In the genomic region with DNA sequence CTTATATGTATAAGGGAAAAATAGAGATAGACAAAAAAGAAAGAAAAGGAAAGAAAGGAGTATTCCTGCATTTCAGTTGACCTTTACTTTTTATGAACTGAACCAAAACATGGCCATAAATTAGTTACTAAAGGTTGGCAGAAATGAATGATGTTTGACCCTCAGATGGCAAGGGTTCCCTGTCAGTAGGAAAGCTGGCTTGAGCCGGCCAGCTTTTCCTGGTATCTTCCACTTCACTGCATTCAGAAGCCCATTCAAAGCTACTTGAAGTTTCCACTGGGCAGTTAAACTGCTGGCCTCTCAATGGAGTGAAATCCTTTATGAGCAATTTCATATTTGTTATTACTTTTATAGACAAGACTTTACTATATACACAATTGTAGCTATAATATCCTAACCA, we compare ENCODE assay signal across 23 mouse cellular contexts.
A peak's percentile ranks its signal among the peaks of the same experiment; 100 is the strongest.
DNase-seq lines count a peak whose midpoint lies in the region; ATAC-seq and TF ChIP-seq lines count a peak whose summit lies in the region.
"Had no signal": no experiment of that assay in that cellular context is flagged by ENCODE, and none has a peak within 500 bp of the region (broad histone marks: within the 10 kb centered on the region; RNA-seq: fewer than 3 reads in every experiment).

No protein-coding gene starts in this region.

- 26% methylated on average over 1 of the region's 1 CpGs for WGBS in kidney, adult 2 months
- 52% methylated on average over 1 of the region's 1 CpGs for WGBS in kidney, embryonic 16.5 days
- whole genome bisulfite sequencing in forebrain, embryonic 14.5 days, result 70% methylated on average over 1 of the region's 1 CpGs
- 83% methylated on average over 1 of the region's 1 CpGs for whole genome bisulfite sequencing in hindbrain, embryonic 14.5 days

- no peaks in the 10 kb centered on the region; the same call in 1 of the 2 replicates for H3K4me1 ChIP-seq in kidney, adult 2 months (ENCODE audit: control insufficient read depth, insufficient read depth, low read length)
- H3K4me1 ChIP-seq in kidney, embryonic 16.5 days (ENCODE audit: insufficient read depth, low read length), result no peaks in the 10 kb centered on the region
- H3K4me1 ChIP-seq in forebrain, embryonic 14.5 days (ENCODE audit: control insufficient read depth, insufficient read depth, low read length), result no peaks in the 10 kb centered on the region
- no peaks in the 10 kb centered on the region for H3K4me1 ChIP-seq in hindbrain, embryonic 14.5 days (replicated peaks; ENCODE audit: control insufficient read depth, insufficient read depth, low read length)
- H3K4me1 ChIP-seq: embryonic facial prominence, embryonic 12.5 days; embryonic facial prominence, embryonic 15.5 days; forebrain, embryonic 15.5 days; heart, embryonic 10.5 days; heart, embryonic 13.5 days; hindbrain, embryonic 15.5 days had no signal

- H3K9me3 ChIP-seq in kidney, embryonic 16.5 days (ENCODE audit: low read length), result no peaks in the 10 kb centered on the region
- no peaks in the 10 kb centered on the region for H3K9me3 ChIP-seq in forebrain, embryonic 14.5 days (replicated peaks; ENCODE audit: control insufficient read depth, low read length)
- no peaks in the 10 kb centered on the region for H3K9me3 ChIP-seq in hindbrain, embryonic 14.5 days (ENCODE audit: control insufficient read depth, low read length)
- H3K9me3 ChIP-seq: embryonic facial prominence, embryonic 12.5 days; embryonic facial prominence, embryonic 15.5 days; forebrain, embryonic 15.5 days; heart, embryonic 10.5 days; heart, embryonic 13.5 days; hindbrain, embryonic 15.5 days had no signal

- no peak for TF ChIP-seq CTCF in kidney, adult 2 months (conservative IDR thresholded peaks at IDR 0.05; ENCODE audit: insufficient read depth, insufficient read length, low read depth, low read length)

- no peak overlapping the region for H3K27ac ChIP-seq in kidney, adult 2 months (ENCODE audit: insufficient read depth, low read depth, low read length)
- no peak overlapping the region for H3K27ac ChIP-seq in kidney, embryonic 16.5 days (ENCODE audit: low read length)
- H3K27ac ChIP-seq in forebrain, embryonic 14.5 days (ENCODE audit: low read depth, low read length), result no peak overlapping the region
- no peak overlapping the region for H3K27ac ChIP-seq in hindbrain, embryonic 14.5 days
- H3K27ac ChIP-seq: embryonic facial prominence, embryonic 12.5 days; embryonic facial prominence, embryonic 15.5 days; forebrain, embryonic 15.5 days; heart, embryonic 10.5 days; heart, embryonic 13.5 days; hindbrain, embryonic 15.5 days had no signal

- ATAC-seq in kidney, embryonic 16.5 days (ENCODE audit: low FRiP score, low TSS enrichment), result no peak
- no peak for ATAC-seq in forebrain, embryonic 14.5 days
- no peak for ATAC-seq in hindbrain, embryonic 14.5 days (ENCODE audit: low FRiP score)
- ATAC-seq: CD4-positive, CD25-positive, alpha-beta regulatory T cell, adult 4 months; forebrain, embryonic 15.5 days had no signal

- no peak overlapping the region for H3K4me2 ChIP-seq in kidney, embryonic 16.5 days (replicated peaks; ENCODE audit: low read depth, low read length)
- no peak overlapping the region for H3K4me2 ChIP-seq in forebrain, embryonic 14.5 days (ENCODE audit: low read length)
- no peak overlapping the region for H3K4me2 ChIP-seq in hindbrain, embryonic 14.5 days (replicated peaks)
- H3K4me2 ChIP-seq: embryonic facial prominence, embryonic 12.5 days; embryonic facial prominence, embryonic 15.5 days; forebrain, embryonic 15.5 days; heart, embryonic 13.5 days; hindbrain, embryonic 15.5 days had no signal

- no peak overlapping the region for H3K9ac ChIP-seq in kidney, embryonic 16.5 days (replicated peaks; ENCODE audit: low read length)
- no peak overlapping the region for H3K9ac ChIP-seq in forebrain, embryonic 14.5 days (ENCODE audit: low read length)
- H3K9ac ChIP-seq in hindbrain, embryonic 14.5 days, result no peak overlapping the region
- H3K9ac ChIP-seq: embryonic facial prominence, embryonic 12.5 days; embryonic facial prominence, embryonic 15.5 days; forebrain, embryonic 15.5 days; heart, embryonic 13.5 days; hindbrain, embryonic 15.5 days had no signal

- no peak for TF ChIP-seq POLR2A in kidney, adult 2 months (IDR thresholded peaks at IDR 0.05; ENCODE audit: low read depth, low read length)

- no peak overlapping the region for H3K4me3 ChIP-seq in kidney, adult 2 months (ENCODE audit: insufficient read depth, low read depth, low read length)
- H3K4me3 ChIP-seq in kidney, embryonic 16.5 days (ENCODE audit: low read length), result no peak overlapping the region
- H3K4me3 ChIP-seq in forebrain, embryonic 14.5 days (ENCODE audit: low read depth, low read length), result no peak overlapping the region
- H3K4me3 ChIP-seq in hindbrain, embryonic 14.5 days (replicated peaks; ENCODE audit: low read length), result no peak overlapping the region
- H3K4me3 ChIP-seq: embryonic facial prominence, embryonic 12.5 days; embryonic facial prominence, embryonic 15.5 days; forebrain, embryonic 15.5 days; heart, embryonic 10.5 days; heart, embryonic 13.5 days; hindbrain, embryonic 15.5 days had no signal

- no peaks in the 10 kb centered on the region for H3K36me3 ChIP-seq in kidney, adult 2 months (ENCODE audit: control insufficient read depth, insufficient read depth, low read length)
- no peaks in the 10 kb centered on the region for H3K36me3 ChIP-seq in kidney, embryonic 16.5 days (ENCODE audit: insufficient read depth, low read length)
- H3K36me3 ChIP-seq in forebrain, embryonic 14.5 days (ENCODE audit: control insufficient read depth, insufficient read depth, low read length), result no peaks in the 10 kb centered on the region
- H3K36me3 ChIP-seq in hindbrain, embryonic 14.5 days (replicated peaks; ENCODE audit: control insufficient read depth, insufficient read depth), result no peaks in the 10 kb centered on the region
- H3K36me3 ChIP-seq: embryonic facial prominence, embryonic 12.5 days; embryonic facial prominence, embryonic 15.5 days; forebrain, embryonic 15.5 days; heart, embryonic 10.5 days; heart, embryonic 13.5 days; hindbrain, embryonic 15.5 days had no signal

- no peaks in the 10 kb centered on the region for H3K27me3 ChIP-seq in kidney, adult 2 months (replicated peaks; ENCODE audit: control insufficient read depth, insufficient read depth, low read length)
- H3K27me3 ChIP-seq in kidney, embryonic 16.5 days (ENCODE audit: insufficient read depth, low read length), result peaks cover 11% of the 10 kb centered on the region; the same call in 1 of the 2 replicates
- H3K27me3 ChIP-seq in forebrain, embryonic 14.5 days (replicated peaks; ENCODE audit: control insufficient read depth, insufficient read depth, low read length), result no peaks in the 10 kb centered on the region
- H3K27me3 ChIP-seq in hindbrain, embryonic 14.5 days (ENCODE audit: control insufficient read depth, insufficient read depth, low read length), result peaks cover 4% of the 10 kb centered on the region; the same call in 1 of the 2 replicates
- H3K27me3 ChIP-seq: embryonic facial prominence, embryonic 12.5 days; embryonic facial prominence, embryonic 15.5 days; forebrain, embryonic 15.5 days; heart, embryonic 13.5 days; hindbrain, embryonic 15.5 days had no signal

- DNase-seq in kidney, adult 2 months, result peak; percentile 80
- peak; percentile 4 for DNase-seq in kidney, postnatal 10 days
- DNase-seq in kidney, postnatal 36 days, result peak; percentile 36 to 42
- DNase-seq in forebrain, embryonic 14.5 days (ENCODE audit: low spot score), result no peak
- DNase-seq in hindbrain, embryonic 14.5 days (ENCODE audit: low spot score), result no peak
- DNase-seq: adrenal gland, adult 2 months; adrenal gland, postnatal 14 days; cerebellum, adult 11 months; cerebellum, adult 2 months; cerebellum, adult 9-11 months; cerebellum, postnatal 25 days; gastrocnemius, postnatal 25 days; heart, adult 18-20 months; heart, postnatal 14 days; heart, postnatal 4 days had no signal

Comparison
In these comparisons a context has a peak if more than half of its experiments do, and no peak if none do; other contexts are left out.
1. DNase-seq: peak in kidney, adult 2 months (single experiment), kidney, postnatal 10 days (single experiment) and kidney, postnatal 36 days (2 of 2); none in forebrain, embryonic 14.5 days (single experiment) and hindbrain, embryonic 14.5 days (single experiment).